Mouse (Mus musculus) T-cell, adult 2 months (primary cell): ENCODE results near the gene Gm45337.
"Not testable (repeated sequence)": the region's sequence is repeated elsewhere in the genome, so short reads cannot be mapped to it uniquely, and the experiment has no call there.

ENCODE experiments used
- DNase-seq: peaks from one replicate; pipeline ENCODE4 v3.0.0; 2022; ENCODE audit warnings: low spot score

Gene Gm45337

GRCm38 (mm10) chr7:142144507-142144906 lies at the start of gene Gm45337:
TSS of gene Gm45337 (minus strand) at chr7:142144607.
- DNase-seq: no peak

GRCm38 (mm10) chr7:142190289-142190688 lies 45.9 kb upstream of the Gm45337 start, which contains the start of gene Gm10153:
TSS of gene Gm10153 (minus strand) at chr7:142190389.
- DNase-seq: no peak

GRCm38 (mm10) chr7:142188156-142188555 lies 43.7 kb upstream of the Gm45337 start:
- DNase-seq: no peak

GRCm38 (mm10) chr7:142181021-142181420 lies 36.6 kb upstream of the Gm45337 start:
- no peak for DNase-seq

GRCm38 (mm10) chr7:142178685-142179084 lies 34.3 kb upstream of the Gm45337 start:
- no peak for DNase-seq

- DNase-seq: not testable (repeated sequence)
These were observed 31.5 kb upstream of the Gm45337 start, which contains the start of gene Krtap5-2 for GRCm38 (mm10) chr7:142175905-142176304. TSS of gene Krtap5-2 (minus strand) at chr7:142176005.

- DNase-seq: no peak
These were observed 25.4 kb upstream of the Gm45337 start for GRCm38 (mm10) chr7:142169836-142170235.

- not testable (repeated sequence) for DNase-seq
These were observed 21.2 kb upstream of the Gm45337 start, which contains the start of gene Gm4553 for GRCm38 (mm10) chr7:142165639-142166038. TSS of gene Gm4553 (minus strand) at chr7:142165739.

GRCm38 (mm10) chr7:142159366-142159765 lies 15.0 kb upstream of the Gm45337 start:
- DNase-seq: no peak

- DNase-seq: not testable (repeated sequence)
These were observed 12.6 kb upstream of the Gm45337 start, which contains the start of gene Gm29735 for GRCm38 (mm10) chr7:142157013-142157412. TSS of gene Gm29735 (minus strand) at chr7:142157113.

GRCm38 (mm10) chr7:142155308-142155707 lies 10.9 kb upstream of the Gm45337 start:
- DNase-seq: no peak

- no peak for DNase-seq
These were observed 7.8 kb upstream of the Gm45337 start for GRCm38 (mm10) chr7:142152191-142152590.

GRCm38 (mm10) chr7:142148633-142149032 lies 4.2 kb upstream of the Gm45337 start:
- DNase-seq: no peak

- DNase-seq: peak; percentile 19
These were observed 1.6 kb upstream of the Gm45337 start for GRCm38 (mm10) chr7:142146033-142146432.

- no peak for DNase-seq
These were observed 1.1 kb upstream of the Gm45337 start for GRCm38 (mm10) chr7:142145413-142145940.

- DNase-seq: not testable (repeated sequence)
These were observed 849 bp downstream of the Gm45337 start for GRCm38 (mm10) chr7:142143506-142144010.

- no peak for DNase-seq
These were observed 3.7 kb downstream of the Gm45337 start for GRCm38 (mm10) chr7:142140696-142141095.

- not testable (repeated sequence) for DNase-seq
These were observed 8.5 kb downstream of the Gm45337 start, which contains the start of gene Gm39115 for GRCm38 (mm10) chr7:142135934-142136333. TSS of gene Gm39115 (minus strand) at chr7:142136034.

- no peak for DNase-seq
These were observed 10.0 kb downstream of the Gm45337 start for GRCm38 (mm10) chr7:142134206-142134995.

- no peak for DNase-seq
These were observed 15.6 kb downstream of the Gm45337 start for GRCm38 (mm10) chr7:142128843-142129242.

GRCm38 (mm10) chr7:142120629-142121028 lies 23.8 kb downstream of the Gm45337 start, which contains the start of gene Gm45618:
TSS of gene Gm45618 (minus strand) at chr7:142120729.
- not testable (repeated sequence) for DNase-seq

GRCm38 (mm10) chr7:142119632-142120031 lies 24.8 kb downstream of the Gm45337 start:
- DNase-seq: no peak

GRCm38 (mm10) chr7:142104747-142105146 lies 39.7 kb downstream of the Gm45337 start:
- DNase-seq: no peak
